Mouse (Mus musculus) hindbrain, embryonic 13.5 days (tissue): ENCODE measurements at regions not wholly inside any gene's neighbourhood (a gene's known extent, or its start where the extent isn't known, plus 50 kb on each side); places are given as distances from the start of the nearest gene placed in this dataset.
"Not testable (repeated sequence)": the region's sequence is repeated elsewhere in the genome, so short reads cannot be mapped to it uniquely, and the experiment has no call there.

Experiments used
- ATAC-seq: fragments of 200-750 bp; cut with Nextera tagmentation; 2 replicates; pipeline ENCODE4 v1.8.0; 2017; ENCODE audit warnings: moderate TSS enrichment; ENCODE audit not compliant: low FRiP score
- H3K27ac ChIP-seq: fragments of 300-500 bp; sonication (generic); 2 replicates; pipeline ENCODE4 v1.5.1; 2015; ENCODE audit warnings: inconsistent platforms, mild to moderate bottlenecking, moderate library complexity
- H3K27me3 ChIP-seq: fragments of 300-500 bp; sonication (generic); 2 replicates; pipeline ENCODE4 v1.6.1; 2015; ENCODE audit warnings: mild to moderate bottlenecking, inconsistent platforms
- H3K36me3 ChIP-seq: fragments of 300-500 bp; sonication (generic); 2 replicates; pipeline ENCODE4 v1.6.1; 2015; ENCODE audit warnings: mild to moderate bottlenecking, inconsistent platforms
- H3K4me1 ChIP-seq: fragments of 300-500 bp; sonication (generic); replicated peaks from 2 replicates; pipeline ENCODE4 v1.6.1; 2015; ENCODE audit warnings: inconsistent platforms
- H3K4me2 ChIP-seq: fragments of 300-500 bp; sonication (generic); 2 replicates; pipeline ENCODE4 v1.6.1; 2015; ENCODE audit warnings: inconsistent platforms, mild to moderate bottlenecking, moderate library complexity
- H3K4me3 ChIP-seq: fragments of 300-500 bp; sonication (generic); 2 replicates; pipeline ENCODE4 v1.5.1; 2015; ENCODE audit warnings: mild to moderate bottlenecking, inconsistent platforms
- H3K9ac ChIP-seq: fragments of 300-500 bp; sonication (generic); 2 replicates; pipeline ENCODE4 v1.6.1; 2015; ENCODE audit warnings: mild to moderate bottlenecking, inconsistent platforms
- H3K9me3 ChIP-seq: fragments of 300-500 bp; sonication (generic); 2 replicates; pipeline ENCODE4 v1.6.1; 2016; ENCODE audit warnings: inconsistent platforms
- WGBS: fragments of 180-500 bp; shearing (Covaris S2); methylation state at CpG from one replicate; pipeline ENCODE4 v1.1.7; 2015; 5-methylcytosine and 5-hydroxymethylcytosine counted together

DNA sequence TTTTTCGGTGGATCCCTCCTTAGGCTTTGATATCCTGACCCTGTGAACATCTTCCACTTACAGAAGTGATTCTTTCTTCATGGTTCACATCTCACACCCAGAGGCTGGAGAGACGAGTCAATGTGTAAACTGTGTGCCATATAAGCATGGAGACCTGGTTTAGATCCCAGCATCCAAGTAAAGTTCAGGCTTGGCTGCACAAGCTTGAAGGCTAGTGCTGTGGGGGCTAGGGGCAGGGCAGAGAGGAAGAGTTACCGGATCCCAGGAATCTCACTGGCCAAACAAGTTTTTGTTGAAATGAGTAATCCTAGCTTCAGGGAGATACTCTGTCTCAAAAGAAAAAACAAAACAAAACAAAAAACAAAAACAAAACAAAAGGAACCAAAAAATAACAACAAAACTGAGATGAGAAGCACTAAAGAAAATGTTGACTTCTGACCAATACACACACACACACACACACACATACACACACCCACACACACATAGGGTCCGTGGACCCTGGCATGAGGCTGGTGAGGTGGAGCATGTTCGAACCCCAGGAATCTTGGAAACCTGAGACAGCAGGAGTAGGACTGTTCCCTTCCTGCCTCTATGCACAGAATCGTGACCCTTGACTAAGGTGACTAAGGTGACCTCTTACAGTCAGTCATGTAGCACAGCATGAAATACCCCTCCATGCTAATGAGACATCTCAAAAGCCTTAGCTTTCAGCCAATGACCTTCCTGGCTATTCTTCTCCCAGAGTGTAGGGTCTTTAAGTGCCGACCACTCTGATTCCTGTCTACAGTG lies 55.2 kb downstream of the Gm12728 start:
- no peak overlapping the region for H3K27ac ChIP-seq
- no peak for ATAC-seq
- no peak overlapping the region for H3K9ac ChIP-seq
- WGBS, result 79% methylated on average over 7 of the region's 7 CpGs
- H3K9me3 ChIP-seq, result no peaks in the 10 kb centered on the region
- no peaks in the 10 kb centered on the region for H3K36me3 ChIP-seq
- H3K27me3 ChIP-seq, result no peaks in the 10 kb centered on the region
- H3K4me3 ChIP-seq, result no peak overlapping the region
- H3K4me1 ChIP-seq, result no peaks in the 10 kb centered on the region
- H3K4me2 ChIP-seq, result no peak overlapping the region

GRCm38 (mm10) chr4:105845998-105846989 lies 56.6 kb downstream of the Gm12728 start:
- H3K4me3 ChIP-seq, H3K27me3 ChIP-seq, H3K9ac ChIP-seq, H3K9me3 ChIP-seq, H3K27ac ChIP-seq, ATAC-seq, H3K4me1 ChIP-seq, H3K4me2 ChIP-seq, H3K36me3 ChIP-seq: not testable (repeated sequence)
- WGBS, result 93% methylated on average over 3 of the region's 3 CpGs

- ATAC-seq, result no peak
- H3K4me3 ChIP-seq, result no peak overlapping the region
- no peak overlapping the region for H3K9ac ChIP-seq
- no peaks in the 10 kb centered on the region for H3K4me1 ChIP-seq
- WGBS, result 93% methylated on average over 6 of the region's 6 CpGs
- peaks cover 7% of the 10 kb centered on the region; the same call in 1 of the 2 replicates for H3K9me3 ChIP-seq
- H3K27me3 ChIP-seq, result no peaks in the 10 kb centered on the region
- no peak overlapping the region for H3K4me2 ChIP-seq
- no peaks in the 10 kb centered on the region for H3K36me3 ChIP-seq
- H3K27ac ChIP-seq, result no peak overlapping the region
Measured at GRCm38 (mm10) chr4:105853086-105853485, 63.4 kb downstream of the Gm12728 start.

- Histone ChIP-seq H3K4me2 (no peak overlapping the region), H3K9me3 (no peaks in the 10 kb centered on the region), H3K4me3 (no peak overlapping the region), H3K36me3 (no peaks in the 10 kb centered on the region), H3K27me3 (no peaks in the 10 kb centered on the region), H3K27ac (no peak overlapping the region), H3K9ac (no peak overlapping the region), H3K4me1 (no peaks in the 10 kb centered on the region)
- 83% methylated on average over 15 of the region's 15 CpGs for WGBS
- ATAC-seq, result no peak
Measured at GRCm38 (mm10) chr4:105859052-105859864, 69.6 kb downstream of the Gm12728 start.

DNA sequence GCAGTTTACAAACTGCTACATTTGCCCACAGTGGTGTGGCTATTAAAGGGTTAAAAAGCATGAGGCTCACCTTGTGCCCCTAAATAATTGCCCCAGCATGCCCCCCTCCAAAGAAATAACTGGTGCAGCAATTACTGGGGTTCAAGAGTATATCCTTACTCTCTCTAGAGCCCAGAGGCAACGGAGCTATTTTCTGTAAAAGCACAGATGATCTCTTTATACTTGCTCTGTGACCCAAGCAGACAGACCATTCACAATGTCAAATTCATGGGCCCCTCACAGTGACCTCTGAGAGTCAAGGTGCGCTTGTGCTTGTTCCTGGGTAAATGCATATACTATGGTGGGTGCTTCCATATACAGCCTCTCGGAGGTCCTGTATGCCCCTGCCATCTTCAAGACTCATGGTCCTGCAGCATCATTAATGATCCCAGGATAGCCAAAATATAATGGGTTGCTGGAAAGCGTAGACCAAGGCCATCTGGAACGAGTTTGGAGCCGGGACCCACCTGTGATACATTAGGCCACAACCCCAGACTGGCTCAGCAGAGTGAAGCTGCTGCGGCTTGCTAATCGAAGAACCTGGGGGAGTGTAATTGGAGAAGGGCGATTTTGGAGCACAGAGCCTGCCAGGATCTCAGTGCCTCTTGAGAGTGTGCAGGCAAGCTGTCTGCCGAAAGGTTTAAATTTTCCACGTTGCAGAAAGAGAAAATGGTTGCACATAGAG lies 71.4 kb downstream of the Gm12728 start:
- H3K9me3 ChIP-seq, result no peaks in the 10 kb centered on the region
- H3K4me2 ChIP-seq, result no peak overlapping the region
- no peaks in the 10 kb centered on the region for H3K36me3 ChIP-seq
- H3K27ac ChIP-seq, result no peak overlapping the region
- no peak overlapping the region for H3K9ac ChIP-seq
- H3K27me3 ChIP-seq, result no peaks in the 10 kb centered on the region
- 77% methylated on average over 11 of the region's 11 CpGs for WGBS
- ATAC-seq, result no peak
- H3K4me1 ChIP-seq, result no peaks in the 10 kb centered on the region
- H3K4me3 ChIP-seq, result no peak overlapping the region

DNA sequence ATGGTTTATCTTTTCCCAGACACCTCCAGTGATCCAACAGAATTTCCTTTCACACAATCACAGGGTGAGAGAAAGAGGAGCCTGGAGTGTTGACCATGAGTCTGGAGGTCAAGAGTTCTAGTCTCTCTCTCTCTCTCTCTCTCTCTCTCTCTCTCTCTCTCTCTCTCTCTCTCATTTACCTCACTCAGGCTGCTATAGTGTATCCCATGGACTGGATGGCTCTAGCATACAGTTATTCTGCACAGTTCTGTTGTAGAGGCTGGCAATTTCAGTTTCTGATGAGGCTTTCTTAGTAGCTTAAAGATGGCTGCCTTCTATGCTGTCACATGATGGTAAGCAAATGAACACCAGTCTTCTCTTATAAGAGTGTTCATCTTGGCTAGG lies 72.0 kb downstream of the Gm12728 start:
- Histone ChIP-seq H3K4me1 (no peaks in the 10 kb centered on the region), H3K36me3 (no peaks in the 10 kb centered on the region), H3K4me3 (no peak overlapping the region), H3K9me3 (no peaks in the 10 kb centered on the region), H3K9ac (no peak overlapping the region), H3K27me3 (no peaks in the 10 kb centered on the region), H3K27ac (no peak overlapping the region), H3K4me2 (no peak overlapping the region)
- no peak for ATAC-seq

- WGBS, result 83% methylated on average over 3 of the region's 3 CpGs
- H3K4me1 ChIP-seq, result no peaks in the 10 kb centered on the region
- no peaks in the 10 kb centered on the region for H3K36me3 ChIP-seq
Measured at GRCm38 (mm10) chr4:105870512-105870911, 80.8 kb downstream of the Gm12728 start.

GRCm38 (mm10) chr4:105877246-105877645 lies 87.6 kb downstream of the Gm12728 start:
- no peak overlapping the region for H3K9ac ChIP-seq
- no peak overlapping the region for H3K4me3 ChIP-seq
- no peak overlapping the region for H3K4me2 ChIP-seq
- H3K27ac ChIP-seq, result no peak overlapping the region
- no peaks in the 10 kb centered on the region for H3K9me3 ChIP-seq
- H3K4me1 ChIP-seq, result no peaks in the 10 kb centered on the region
- 81% methylated on average over 5 of the region's 5 CpGs for WGBS
- ATAC-seq, result no peak
- H3K36me3 ChIP-seq, result no peaks in the 10 kb centered on the region
- no peaks in the 10 kb centered on the region for H3K27me3 ChIP-seq

More at GRCm38 (mm10) chr4:105870512-105870911, 80.8 kb downstream of the Gm12728 start:
- Histone ChIP-seq H3K27ac (no peak overlapping the region), H3K27me3 (no peaks in the 10 kb centered on the region), H3K9ac (no peak overlapping the region), H3K9me3 (no peaks in the 10 kb centered on the region), H3K4me2 (no peak overlapping the region), H3K4me3 (no peak overlapping the region)
- no peak for ATAC-seq

GRCm38 (mm10) chr4:105879891-105880290 lies 90.2 kb downstream of the Gm12728 start:
- no peaks in the 10 kb centered on the region for H3K9me3 ChIP-seq
- no peak overlapping the region for H3K9ac ChIP-seq
- no peaks in the 10 kb centered on the region for H3K36me3 ChIP-seq
- no peaks in the 10 kb centered on the region for H3K27me3 ChIP-seq
- H3K4me1 ChIP-seq, result no peaks in the 10 kb centered on the region
- 92% methylated on average over 3 of the region's 3 CpGs for WGBS
- no peak overlapping the region for H3K4me3 ChIP-seq
- no peak overlapping the region for H3K4me2 ChIP-seq
- H3K27ac ChIP-seq, result no peak overlapping the region
- ATAC-seq, result no peak

DNA sequence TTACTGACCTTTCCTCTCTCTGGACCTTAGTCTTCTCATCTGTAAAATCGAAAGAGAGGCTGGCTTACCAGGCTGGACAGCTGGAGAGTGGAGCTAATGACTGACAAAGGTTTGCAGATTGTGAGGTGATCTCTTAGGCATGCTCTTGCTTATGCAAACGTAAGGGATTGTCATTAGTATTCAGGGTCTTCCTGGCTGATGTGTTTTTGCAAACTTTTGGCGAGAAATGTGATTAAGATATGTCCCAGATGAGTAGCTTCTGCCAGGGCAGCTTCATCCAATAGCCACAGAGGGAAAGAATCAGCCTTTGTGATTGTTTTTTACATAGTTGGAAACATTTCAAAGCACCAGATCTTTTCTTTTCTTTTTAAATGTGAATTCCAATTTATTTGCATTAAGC lies 95.1 kb downstream of the Gm12728 start:
- ATAC-seq, result no peak
- Histone ChIP-seq H3K27ac (no peak overlapping the region), H3K36me3 (no peaks in the 10 kb centered on the region), H3K4me1 (no peaks in the 10 kb centered on the region), H3K27me3 (no peaks in the 10 kb centered on the region), H3K4me3 (no peak overlapping the region), H3K9ac (no peak overlapping the region), H3K9me3 (no peaks in the 10 kb centered on the region), H3K4me2 (no peak overlapping the region)
- 55% methylated on average over 3 of the region's 3 CpGs for WGBS

DNA sequence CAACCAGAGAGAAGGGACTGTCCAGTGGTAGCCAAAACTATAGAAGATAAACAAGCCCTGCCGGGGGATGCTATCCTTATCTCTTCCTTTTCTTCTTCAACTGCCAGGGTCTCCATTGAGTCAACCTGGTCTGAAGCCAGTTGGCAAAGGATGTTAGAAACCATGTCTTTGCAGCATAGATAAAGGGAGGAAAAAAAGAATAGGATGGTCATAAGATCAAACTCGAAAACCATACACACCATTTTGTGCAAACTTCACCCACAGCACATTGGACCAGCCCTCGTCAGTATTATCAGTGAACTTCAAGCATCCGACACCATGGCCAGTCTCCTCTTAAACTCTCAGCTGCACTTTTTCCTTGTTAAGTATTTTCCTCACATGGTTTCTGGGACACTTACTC lies 101.8 kb downstream of the Gm12728 start:
- Histone ChIP-seq H3K9me3 (no peaks in the 10 kb centered on the region), H3K27ac (no peak overlapping the region), H3K4me1 (no peaks in the 10 kb centered on the region), H3K9ac (no peak overlapping the region), H3K4me3 (no peak overlapping the region), H3K4me2 (no peak overlapping the region), H3K27me3 (no peaks in the 10 kb centered on the region), H3K36me3 (no peaks in the 10 kb centered on the region)
- WGBS, result 88% methylated on average over 4 of the region's 4 CpGs
- no peak for ATAC-seq
